Mouse (Mus musculus): Measurements from ENCODE around the gene Camk1.

- no peak for TF ChIP-seq CTCF (conservative IDR thresholded peaks at IDR 0.05; ENCODE audit: insufficient read depth, insufficient read length, low read depth, low read length)
- no peak for TF ChIP-seq POLR2A (IDR thresholded peaks at IDR 0.05; ENCODE audit: low read depth, low read length)
These were observed 42.4 kb downstream of the Camk1 start for GRCm38 (mm10) chr6:113301350-113301749.

Measured in kidney, adult 2 months (tissue).